Mouse (Mus musculus) megakaryocyte, embryonic 14.5 days (primary cell): ENCODE results near the gene Fgfr2.

Experiments
- FLI1 ChIP-seq: IDR thresholded peaks from 2 replicates; pipeline ENCODE4 v1.6.1; 2012; ENCODE audit warnings: low read length, inconsistent platforms, mixed read lengths
- GATA1 ChIP-seq: IDR thresholded peaks from 3 replicates; pipeline ENCODE4 v1.6.1; 2012; ENCODE audit warnings: mixed read lengths, low read length, inconsistent platforms, borderline replicate concordance

DNA sequence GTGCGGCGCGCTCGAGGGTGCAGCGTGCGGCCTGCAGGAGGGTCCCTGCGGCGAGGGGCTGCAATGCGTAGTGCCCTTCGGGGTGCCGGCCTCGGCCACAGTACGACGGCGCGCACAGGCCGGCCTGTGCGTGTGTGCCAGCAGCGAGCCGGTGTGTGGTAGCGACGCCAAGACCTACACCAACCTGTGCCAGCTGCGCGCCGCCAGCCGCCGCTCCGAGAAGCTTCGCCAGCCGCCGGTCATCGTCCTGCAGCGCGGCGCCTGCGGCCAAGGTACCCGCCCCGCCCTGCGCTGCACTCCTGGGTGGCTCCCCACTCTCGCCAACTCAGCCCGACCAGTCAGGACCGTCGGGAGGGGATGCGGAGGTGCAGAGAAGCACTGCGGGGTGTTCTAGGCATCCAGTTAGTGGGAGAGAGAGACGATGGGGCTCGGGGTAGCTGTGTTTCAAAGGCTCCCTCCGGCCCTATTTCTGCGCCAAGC is 2186.6 kb downstream of the Fgfr2 start:
- TF ChIP-seq GATA1 (no peak), FLI1 (no peak)
